Mouse (Mus musculus): ENCODE results near the gene Ublcp1.

DNA sequence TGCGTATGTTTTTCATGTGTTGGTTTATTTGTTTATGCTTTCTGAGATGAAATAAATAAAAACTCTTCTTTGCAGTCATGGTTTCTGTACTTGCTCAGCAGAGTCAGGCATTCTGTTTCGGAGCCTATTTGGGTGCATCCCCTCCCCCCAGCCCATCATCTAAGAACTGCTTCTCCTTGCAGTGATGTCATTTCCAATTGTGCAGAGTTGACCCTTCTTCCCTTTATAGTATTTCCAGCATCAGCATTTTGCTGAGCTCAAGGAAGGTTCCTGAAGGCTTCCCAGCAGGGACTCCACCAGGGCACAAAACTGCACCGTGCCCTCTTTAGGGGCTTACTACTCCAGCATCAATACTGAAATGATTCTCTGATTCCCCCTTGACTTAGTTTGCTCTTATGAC, 55.7 kb downstream of the Ublcp1 start:
- no peak for TF ChIP-seq CTCF (IDR thresholded peaks at IDR 0.05; ENCODE audit: low read depth, low read length)
- no peak for TF ChIP-seq EP300 (IDR thresholded peaks at IDR 0.05; ENCODE audit: insufficient read depth, low read depth, low read length)
